Mouse (Mus musculus) retina, embryonic 14.5 days (tissue): ENCODE measurements around the gene Atp5d.
A peak's percentile ranks its signal among the peaks of the same experiment; 100 is the strongest.

ENCODE experiments used
- DNase-seq: peaks from one replicate; pipeline ENCODE4 v3.0.0-alpha.2; 2015; ENCODE audit warnings: low spot score

Atp5d gene

GRCm38 (mm10) chr10:80186649-80187048 is 48.2 kb downstream of the Atp5d start:
- DNase-seq, result no peak

GRCm38 (mm10) chr10:80187739-80188138 is 49.3 kb downstream of the Atp5d start:
- no peak for DNase-seq

DNA sequence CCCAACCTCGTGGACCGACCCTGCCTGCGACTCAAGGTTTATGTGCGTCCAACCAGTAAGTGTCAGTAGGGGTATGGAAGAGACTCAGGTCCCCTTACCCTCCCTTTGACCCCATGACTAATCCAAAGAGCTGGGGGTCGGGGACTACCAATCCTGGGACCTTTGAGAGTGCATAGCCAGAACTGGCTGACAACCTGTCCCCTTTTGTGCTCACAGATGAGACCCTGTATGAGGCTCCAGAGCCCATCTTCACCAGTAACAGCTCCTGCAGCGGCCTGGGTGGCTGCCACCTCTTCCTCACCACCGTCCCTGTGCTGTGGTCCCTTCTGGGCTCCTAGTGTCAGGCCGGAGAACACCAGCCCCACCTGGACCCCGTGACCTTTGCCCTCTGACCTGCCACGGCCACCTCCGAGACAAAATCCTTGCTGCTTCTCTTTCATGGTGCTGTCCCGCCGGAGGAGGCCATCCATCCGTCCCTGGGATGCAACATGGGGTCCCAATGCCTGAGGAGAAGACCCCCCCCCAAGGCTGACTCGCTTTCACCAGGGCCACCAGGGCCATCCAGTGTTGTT is 50.1 kb downstream of the Atp5d start:
- DNase-seq, result no peak

GRCm38 (mm10) chr10:80189999-80190398 is 51.6 kb downstream of the Atp5d start:
- peak; percentile 66 for DNase-seq

DNA sequence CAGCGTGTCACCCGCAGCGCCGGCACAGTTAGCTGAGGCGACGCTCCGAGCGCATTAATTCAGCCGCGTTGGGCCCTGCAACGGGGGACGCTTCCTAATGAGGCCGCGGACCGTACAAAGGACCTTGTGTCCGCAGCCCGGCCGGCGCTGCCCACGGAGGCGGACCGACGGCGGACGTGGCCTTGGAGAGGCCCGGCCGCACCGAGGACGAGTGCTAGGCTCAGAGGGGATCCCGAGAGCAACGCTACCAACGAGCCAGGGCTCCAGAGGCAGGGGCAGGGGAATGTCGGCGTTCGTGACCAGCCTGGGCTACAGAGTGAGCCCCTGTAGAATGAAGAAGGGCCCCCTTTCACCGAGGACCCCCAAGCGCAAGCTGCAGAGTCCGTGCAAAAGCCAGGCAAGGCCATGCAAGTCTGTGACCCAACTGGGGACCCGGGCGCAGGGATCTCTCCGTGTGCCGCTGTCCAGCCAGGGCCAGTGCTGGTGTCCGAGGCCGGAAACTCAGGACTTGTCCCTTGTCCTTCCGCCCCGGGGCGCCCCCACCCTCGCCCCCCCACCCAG is 52.1 kb downstream of the Atp5d start:
- DNase-seq, result peak; percentile 75

- DNase-seq, result no peak
Observed at GRCm38 (mm10) chr10:80193976-80194375, 55.5 kb downstream of the Atp5d start.

- no peak for DNase-seq
Observed at GRCm38 (mm10) chr10:80194441-80194840, 56.0 kb downstream of the Atp5d start.
